Mouse (Mus musculus): ENCODE results near the gene Rcbtb2.
"Not testable (repeated sequence)": the region's sequence is repeated elsewhere in the genome, so short reads cannot be mapped to it uniquely, and the experiment has no call there.

Rcbtb2 gene

GRCm38 (mm10) chr14:73122923-73123278, at the start of gene Rcbtb2:
TSS of gene Rcbtb2 (plus strand) at chr14:73123037.
- DNase-seq (ENCODE audit: low read depth, low spot score): no peak

GRCm38 (mm10) chr14:73083563-73083962, 39.3 kb upstream of the Rcbtb2 start:
- DNase-seq (ENCODE audit: low read depth, low spot score): no peak

GRCm38 (mm10) chr14:73086425-73086824, 36.4 kb upstream of the Rcbtb2 start:
- DNase-seq (ENCODE audit: low read depth, low spot score): no peak

- no peak for DNase-seq (ENCODE audit: low read depth, low spot score)
These were observed 35.6 kb upstream of the Rcbtb2 start for GRCm38 (mm10) chr14:73087247-73087646.

GRCm38 (mm10) chr14:73087746-73088145, 35.1 kb upstream of the Rcbtb2 start:
- DNase-seq (ENCODE audit: low read depth, low spot score): no peak

- DNase-seq (ENCODE audit: low read depth, low spot score): no peak
These were observed 34.6 kb upstream of the Rcbtb2 start for GRCm38 (mm10) chr14:73088224-73088623.

- no peak for DNase-seq (ENCODE audit: low read depth, low spot score)
These were observed 30.0 kb upstream of the Rcbtb2 start for GRCm38 (mm10) chr14:73092871-73093270.

- no peak for DNase-seq (ENCODE audit: low read depth, low spot score)
These were observed 27.9 kb upstream of the Rcbtb2 start for GRCm38 (mm10) chr14:73094802-73095550.

- peak; percentile 26 for DNase-seq (ENCODE audit: low read depth, low spot score)
These were observed 24.0 kb upstream of the Rcbtb2 start for GRCm38 (mm10) chr14:73098677-73099387.

- no peak for DNase-seq (ENCODE audit: low read depth, low spot score)
These were observed 20.5 kb upstream of the Rcbtb2 start for GRCm38 (mm10) chr14:73102270-73102865.

- not testable (repeated sequence) for DNase-seq (ENCODE audit: low read depth, low spot score)
These were observed 19.9 kb upstream of the Rcbtb2 start for GRCm38 (mm10) chr14:73102986-73103385.

- no peak for DNase-seq (ENCODE audit: low read depth, low spot score)
These were observed 17.9 kb upstream of the Rcbtb2 start for GRCm38 (mm10) chr14:73104913-73105312.

GRCm38 (mm10) chr14:73105407-73106185, 17.2 kb upstream of the Rcbtb2 start:
- no peak for DNase-seq (ENCODE audit: low read depth, low spot score)

- peak; percentile 22 for DNase-seq (ENCODE audit: low read depth, low spot score)
These were observed 16.6 kb upstream of the Rcbtb2 start for GRCm38 (mm10) chr14:73106234-73106711.

GRCm38 (mm10) chr14:73106957-73107356, 15.9 kb upstream of the Rcbtb2 start:
- no peak for DNase-seq (ENCODE audit: low read depth, low spot score)

- no peak for DNase-seq (ENCODE audit: low read depth, low spot score)
These were observed 15.5 kb upstream of the Rcbtb2 start for GRCm38 (mm10) chr14:73107371-73107770.

GRCm38 (mm10) chr14:73107952-73108351, 14.9 kb upstream of the Rcbtb2 start:
- no peak for DNase-seq (ENCODE audit: low read depth, low spot score)

- DNase-seq (ENCODE audit: low read depth, low spot score): no peak
These were observed 12.2 kb upstream of the Rcbtb2 start for GRCm38 (mm10) chr14:73110682-73111081.

GRCm38 (mm10) chr14:73111091-73111490, 11.7 kb upstream of the Rcbtb2 start:
- no peak for DNase-seq (ENCODE audit: low read depth, low spot score)

GRCm38 (mm10) chr14:73112186-73112840, 10.5 kb upstream of the Rcbtb2 start:
- no peak for DNase-seq (ENCODE audit: low read depth, low spot score)

- DNase-seq (ENCODE audit: low read depth, low spot score): not testable (repeated sequence)
These were observed 7.9 kb upstream of the Rcbtb2 start for GRCm38 (mm10) chr14:73114952-73115351.
